Mouse (Mus musculus) retina, postnatal 1 day (tissue): ENCODE results near the gene Atp8b2.

Source experiments
- DNase-seq: peaks from one replicate; pipeline ENCODE4 v3.0.0-alpha.2; 2012

Gene Atp8b2

GRCm38 (mm10) chr3:89963221-89963763 is at the start of gene Atp8b2:
Atp8b2 (minus strand) TSS chr3:89963508.
- peak; percentile 86 for DNase-seq

- no peak for DNase-seq
Observed at GRCm38 (mm10) chr3:90010291-90010690, 47.0 kb upstream of the Atp8b2 start.

- no peak for DNase-seq
Observed at GRCm38 (mm10) chr3:90004091-90004796, 40.9 kb upstream of the Atp8b2 start.

GRCm38 (mm10) chr3:89999830-90000229 is 36.5 kb upstream of the Atp8b2 start:
- DNase-seq: no peak

DNA sequence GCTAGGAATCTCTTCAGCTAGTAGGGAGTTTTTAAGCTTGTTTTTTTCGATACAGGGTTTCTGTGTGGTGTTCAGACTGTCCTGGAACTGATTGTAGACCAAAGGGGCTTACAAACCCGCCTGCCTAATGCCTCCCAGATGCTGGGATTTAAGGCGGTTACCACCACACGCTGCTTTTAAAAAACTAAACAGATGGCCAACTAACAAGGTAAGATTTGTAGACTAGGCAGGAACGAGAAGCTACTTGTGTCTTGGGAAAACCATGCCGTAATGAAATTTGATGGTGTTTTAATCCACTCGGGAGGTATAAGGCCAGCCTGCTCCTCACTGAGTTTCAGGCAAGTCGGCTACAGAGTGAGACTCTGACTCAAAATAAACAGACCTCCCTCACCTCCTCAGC is 35.8 kb upstream of the Atp8b2 start:
- no peak for DNase-seq

GRCm38 (mm10) chr3:89998612-89999054 is 35.3 kb upstream of the Atp8b2 start, which contains the start of gene Hax1:
Hax1 (minus strand) TSS chr3:89998780.
- peak; percentile 97 for DNase-seq

DNA sequence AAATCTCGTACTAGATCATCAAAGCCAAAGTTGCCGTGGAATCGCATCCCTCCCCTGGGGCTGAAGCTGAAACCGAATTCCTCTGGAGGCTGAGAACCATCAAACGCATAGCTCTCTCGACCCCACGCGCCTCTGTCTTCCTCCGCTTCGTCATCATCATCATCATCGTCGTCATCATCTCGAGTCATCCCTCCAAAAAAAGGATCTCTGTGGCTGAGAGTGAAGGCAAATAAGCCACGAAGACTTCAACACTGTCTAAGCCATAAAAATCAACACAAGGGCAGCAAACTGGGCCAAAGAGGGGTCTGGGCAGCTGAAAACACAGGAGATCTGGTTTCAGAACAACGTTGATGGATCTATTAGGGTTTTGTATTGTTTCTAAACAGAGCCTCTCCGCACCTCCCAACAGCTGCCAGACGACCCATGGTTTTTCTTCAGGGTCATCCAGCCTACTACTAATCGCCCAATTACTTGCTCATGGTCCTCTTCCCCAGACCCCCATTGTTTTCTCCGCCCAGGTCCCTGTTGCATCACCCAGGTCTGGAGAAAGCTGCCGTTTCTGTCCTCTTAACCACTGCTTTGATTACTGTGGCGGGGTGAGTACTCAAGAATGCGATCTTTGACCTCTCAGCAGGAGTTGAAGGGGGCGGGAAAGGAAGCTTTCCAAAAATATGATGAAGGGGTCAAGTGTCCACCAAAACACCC is 34.6 kb upstream of the Atp8b2 start:
- DNase-seq: no peak

DNA sequence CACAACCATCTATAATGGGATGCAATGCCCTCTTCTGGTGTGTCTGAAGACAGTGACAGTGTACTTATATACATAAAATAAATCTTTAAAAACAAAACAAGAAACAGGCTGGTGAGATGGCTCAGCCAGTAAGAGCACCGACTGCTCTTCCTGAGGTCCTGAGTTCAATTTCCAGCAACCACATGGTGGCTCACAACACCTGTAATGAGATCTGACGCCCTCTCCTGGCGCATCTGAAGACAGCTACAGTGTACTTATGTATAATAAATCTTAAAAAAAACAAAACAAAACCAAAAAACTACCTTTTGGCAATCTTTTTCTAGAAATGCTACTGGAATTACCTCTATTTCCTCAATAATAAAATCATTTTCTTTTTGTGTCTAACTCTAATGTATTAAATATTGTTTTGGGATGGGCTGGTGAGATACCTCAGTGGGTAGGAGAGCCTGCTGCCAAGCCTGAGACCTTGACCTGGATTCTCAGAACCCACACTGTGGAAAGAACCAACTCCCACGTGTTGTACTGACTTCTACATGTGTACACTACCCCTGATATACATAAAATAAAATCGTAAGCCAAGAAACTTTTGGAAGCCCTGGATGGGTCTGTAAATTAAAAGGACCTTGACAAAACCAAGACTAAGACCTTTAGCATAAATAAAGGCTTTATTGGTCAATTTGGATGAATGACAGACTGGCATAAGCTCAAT is 31.7 kb upstream of the Atp8b2 start:
- no peak for DNase-seq

GRCm38 (mm10) chr3:89987822-89988221 is 24.5 kb upstream of the Atp8b2 start:
- no peak for DNase-seq

GRCm38 (mm10) chr3:89987211-89987610 is 23.9 kb upstream of the Atp8b2 start:
- DNase-seq: no peak

DNA sequence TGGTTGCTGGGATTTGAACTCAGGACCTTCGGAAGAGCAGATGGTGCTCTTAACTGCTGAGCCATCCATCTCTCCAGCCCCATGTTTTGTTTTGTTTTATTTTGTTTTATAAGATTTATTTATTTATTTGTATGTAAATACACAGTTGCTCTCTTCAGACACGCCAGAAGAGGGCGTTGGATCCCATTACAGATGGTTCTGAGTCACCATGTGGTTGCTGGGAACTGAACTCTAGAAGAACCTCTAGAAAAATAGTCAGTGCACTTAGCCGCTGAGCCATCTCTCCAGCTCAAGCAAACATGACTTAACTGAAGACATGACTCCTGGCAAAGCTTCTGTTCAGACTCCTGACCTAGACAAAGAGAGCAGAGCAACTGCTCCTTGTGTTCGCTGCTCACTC is 19.1 kb upstream of the Atp8b2 start:
- DNase-seq: no peak

DNA sequence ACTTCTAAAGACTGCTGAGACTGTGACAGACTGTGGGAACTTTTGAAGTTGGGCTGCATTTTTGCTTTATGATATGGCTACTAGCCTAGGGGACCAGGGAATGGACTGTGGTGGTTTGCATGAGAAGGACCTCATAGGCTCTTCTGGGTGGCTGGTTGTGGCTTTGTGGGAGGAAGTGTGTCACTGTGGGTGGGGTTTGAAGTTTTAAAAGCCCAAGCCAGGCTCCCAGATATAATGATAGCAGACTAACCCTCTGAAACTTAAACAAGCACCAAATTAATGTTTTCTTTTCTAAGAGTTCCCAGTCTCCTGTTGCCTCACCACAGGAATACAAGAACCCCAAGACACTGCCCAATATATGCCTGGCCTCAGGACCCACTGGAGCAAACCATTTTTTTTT is 13.6 kb upstream of the Atp8b2 start:
- no peak for DNase-seq

DNA sequence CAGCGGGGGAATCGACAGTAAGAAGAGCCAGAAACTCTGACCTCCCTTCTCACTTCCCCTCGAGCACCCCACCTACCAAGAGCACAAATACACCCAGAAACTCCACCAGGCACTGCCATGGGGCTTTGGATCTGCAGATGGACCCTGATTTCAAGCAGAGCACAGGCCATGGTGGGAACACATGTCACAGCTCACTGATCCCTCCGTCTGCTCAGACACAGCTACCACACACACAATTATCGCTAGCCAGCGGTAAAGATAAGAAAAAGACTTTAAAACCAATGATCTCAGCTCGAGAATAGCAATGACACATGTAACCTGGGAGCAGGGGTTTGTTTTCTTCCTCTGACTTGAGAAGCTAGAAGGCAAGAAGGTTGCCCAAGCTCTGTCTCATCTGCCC is 5.2 kb upstream of the Atp8b2 start:
- DNase-seq: no peak

GRCm38 (mm10) chr3:89966946-89967345 is 3.6 kb upstream of the Atp8b2 start:
- peak; percentile 46 for DNase-seq

GRCm38 (mm10) chr3:89965972-89966371 is 2.7 kb upstream of the Atp8b2 start:
- DNase-seq: no peak

DNA sequence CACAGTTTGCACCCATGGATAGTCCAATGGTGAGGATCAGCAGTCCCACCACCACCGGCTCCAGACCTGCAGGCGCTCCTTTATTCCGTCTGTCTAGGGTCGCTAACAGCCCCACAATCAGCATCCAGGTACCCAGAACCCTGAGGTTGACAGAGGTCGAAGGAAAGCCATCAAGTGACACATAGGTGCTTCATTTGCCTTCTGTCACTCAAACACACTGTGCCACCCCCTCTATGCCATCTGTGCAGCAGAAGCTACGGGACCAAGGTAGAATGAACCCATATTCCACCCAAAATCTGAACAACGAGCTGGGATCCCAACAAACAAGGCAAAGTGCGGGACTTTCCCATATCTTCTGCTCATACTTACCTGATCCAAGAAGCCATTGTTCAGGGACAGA is 2.2 kb upstream of the Atp8b2 start:
- DNase-seq: no peak

GRCm38 (mm10) chr3:89963926-89964739 is 825 bp upstream of the Atp8b2 start:
- peak; percentile 85 for DNase-seq

GRCm38 (mm10) chr3:89962751-89963220 is 522 bp downstream of the Atp8b2 start:
- no peak for DNase-seq

GRCm38 (mm10) chr3:89962059-89962750 is 1.1 kb downstream of the Atp8b2 start:
- DNase-seq: peak; percentile 38

GRCm38 (mm10) chr3:89961436-89961835 is 1.9 kb downstream of the Atp8b2 start:
- DNase-seq: no peak

DNA sequence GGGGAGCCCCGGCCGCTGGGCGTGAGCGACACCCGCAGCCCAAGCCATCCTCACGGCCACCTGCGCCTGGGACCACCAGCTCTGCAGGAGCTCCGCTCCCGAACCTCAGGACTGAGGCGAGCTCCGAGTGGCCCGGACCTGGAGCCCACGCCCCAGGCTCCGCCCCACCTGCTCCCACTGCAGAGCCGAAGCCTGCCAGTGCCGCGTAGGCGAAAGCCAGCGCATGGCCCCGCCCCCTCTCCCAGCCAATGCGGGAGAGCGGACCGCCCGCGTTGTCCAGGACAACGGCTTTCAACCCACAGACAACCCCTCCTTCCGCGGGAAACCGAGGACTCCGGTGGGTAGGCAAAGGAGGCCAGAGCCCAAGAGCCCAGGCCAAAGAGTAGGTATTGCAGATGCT is 2.8 kb downstream of the Atp8b2 start:
- peak; percentile 96 for DNase-seq

- peak; percentile 81 for DNase-seq
Observed at GRCm38 (mm10) chr3:89959435-89959834, 3.9 kb downstream of the Atp8b2 start.
